Mouse (Mus musculus) stomach, postnatal 0 days (tissue): Measurements from ENCODE around the gene Rtca. TPM values are rescaled to one million over a fixed set of nuclear protein-coding genes. Genes with fewer than 3 reads are reported as not detected.

ENCODE experiments used
- ATAC-seq: fragments of 200-750 bp; cut with Nextera tagmentation; 2 replicates; pipeline ENCODE4 v1.8.0; 2017; ENCODE audit not compliant: low FRiP score, low TSS enrichment
- DNase-seq: peaks from one replicate; pipeline ENCODE4 v3.0.0-alpha.2; 2016; ENCODE audit warnings: low spot score
- H3K27ac ChIP-seq: fragments of 300-500 bp; sonication (generic); replicated peaks from 2 replicates; pipeline ENCODE4 v1.5.1; 2014; ENCODE audit warnings: mild to moderate bottlenecking, control low read depth
- H3K27me3 ChIP-seq: fragments of 300-500 bp; sonication (generic); 2 replicates; pipeline ENCODE4 v1.6.1; 2014; ENCODE audit warnings: low read length; ENCODE audit not compliant: control insufficient read depth, insufficient read depth
- H3K36me3 ChIP-seq: fragments of 300-500 bp; sonication (generic); 2 replicates; pipeline ENCODE4 v1.6.1; 2014; ENCODE audit warnings: low read length, mixed read lengths; ENCODE audit not compliant: control insufficient read depth, insufficient read depth
- H3K4me1 ChIP-seq: fragments of 300-500 bp; sonication (generic); replicated peaks from 2 replicates; pipeline ENCODE4 v1.6.1; 2014; ENCODE audit warnings: antibody characterized with exemption; ENCODE audit not compliant: control insufficient read depth, insufficient read depth
- H3K4me2 ChIP-seq: fragments of 300-500 bp; sonication (generic); replicated peaks from 2 replicates; pipeline ENCODE4 v1.6.1; 2014; ENCODE audit warnings: low read depth, mild to moderate bottlenecking, control low read depth, moderate library complexity
- H3K4me3 ChIP-seq: fragments of 300-500 bp; sonication (generic); 2 replicates; pipeline ENCODE4 v1.5.1; 2014; ENCODE audit warnings: low read depth, low read length, control low read depth
- H3K9ac ChIP-seq: fragments of 300-500 bp; sonication (generic); 2 replicates; pipeline ENCODE4 v1.6.1; 2014; ENCODE audit warnings: mild to moderate bottlenecking, low read length, control low read depth, mixed read lengths
- H3K9me3 ChIP-seq: fragments of 300-500 bp; sonication (generic); 2 replicates; pipeline ENCODE4 v1.6.1; 2016; ENCODE audit warnings: low read length; ENCODE audit not compliant: control insufficient read depth
- CTCF ChIP-seq: IDR thresholded peaks from 2 replicates; pipeline ENCODE4 v1.5.1; 2016; ENCODE audit warnings: antibody characterized with exemption, low read depth, mild to moderate bottlenecking, moderate library complexity
- EP300 ChIP-seq: optimal IDR thresholded peaks from 2 replicates; pipeline ENCODE3; 2016; ENCODE audit warnings: antibody characterized with exemption
- WGBS: fragments of 180-500 bp; shearing (Covaris S2); extraction: QIAGEN DNeasy Blood & Tissue Kit; methylation state at CpG from one replicate; pipeline ENCODE4 v1.1.7; 2014; 5-methylcytosine and 5-hydroxymethylcytosine counted together
- polyA plus RNA-seq: library from polyadenylated mRNA; unstranded; fragments of >200 nt; fragmentation: Nextera tagmentation; extraction: Ambion mirVana; gene quantifications from 2 replicates; pipeline ENCODE4 v1.2.1, GENCODE M21; 2015

The Rtca gene
- polyA plus RNA-seq: 42.9 and 44.0 TPM in 2 replicates

GRCm38 (mm10) chr3:116507772-116508351 lies at the start of gene Rtca:
Rtca (minus strand) TSS chr3:116508208.
- H3K9ac ChIP-seq: peak within 1 kb of the TSS; percentile 84
- peak within 1 kb of the TSS; percentile 85 for H3K4me3 ChIP-seq
- ATAC-seq (peak; percentile 95), DNase-seq (peak; percentile 98)
- H3K36me3 ChIP-seq: peaks cover 3% of the 10 kb centered on the region; the same call in 1 of the 2 replicates
- H3K27ac ChIP-seq: peak within 1 kb of the TSS; percentile 73
- no peaks in the 10 kb centered on the region for H3K27me3 ChIP-seq
- 0 out of 2 replicates have a peak, but pooled peaks cover 3% of the 10 kb centered on the region for H3K4me1 ChIP-seq
- peak within 1 kb of the TSS; percentile 90 for H3K4me2 ChIP-seq
- TF ChIP-seq CTCF (peak; percentile 95), EP300 (no peak)
- WGBS: under 1% methylated on average over 35 of the region's 44 CpGs
- no peaks in the 10 kb centered on the region for H3K9me3 ChIP-seq

DNA sequence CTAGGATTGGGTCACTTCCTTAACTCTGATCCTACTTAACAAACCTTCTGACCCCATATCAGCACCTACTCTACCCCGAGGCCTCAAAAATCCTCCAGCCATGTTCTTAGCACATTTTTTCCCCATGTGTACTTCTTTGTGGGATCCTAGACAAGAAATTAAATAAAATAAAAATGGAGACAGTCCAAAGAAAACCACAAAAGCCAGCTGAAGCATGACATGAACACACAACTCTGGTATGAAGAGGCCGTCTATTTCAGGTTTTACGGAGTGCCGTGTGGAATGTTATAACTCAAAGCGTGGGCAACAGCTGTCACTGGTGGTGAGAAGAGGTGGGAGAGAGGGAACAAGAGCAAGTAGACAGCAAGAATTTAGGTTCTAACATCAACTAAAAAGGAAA lies 43.4 kb upstream of the Rtca start:
- Histone ChIP-seq H3K9ac (no peak overlapping the region), H3K9me3 (no peaks in the 10 kb centered on the region), H3K27me3 (no peaks in the 10 kb centered on the region), H3K4me3 (no peak overlapping the region), H3K4me1 (no peaks in the 10 kb centered on the region), H3K36me3 (peaks cover 10% of the 10 kb centered on the region; the same call in 1 of the 2 replicates), H3K4me2 (no peak overlapping the region), H3K27ac (no peak overlapping the region)
- no peak for DNase-seq
- TF ChIP-seq EP300 (no peak), CTCF (no peak)
- ATAC-seq: no peak
- 83% methylated on average over 5 of the region's 5 CpGs for WGBS

GRCm38 (mm10) chr3:116547430-116547829 lies 39.4 kb upstream of the Rtca start:
- ATAC-seq: no peak
- TF ChIP-seq EP300 (no peak), CTCF (no peak)
- WGBS: 83% methylated on average over 5 of the region's 5 CpGs

DNA sequence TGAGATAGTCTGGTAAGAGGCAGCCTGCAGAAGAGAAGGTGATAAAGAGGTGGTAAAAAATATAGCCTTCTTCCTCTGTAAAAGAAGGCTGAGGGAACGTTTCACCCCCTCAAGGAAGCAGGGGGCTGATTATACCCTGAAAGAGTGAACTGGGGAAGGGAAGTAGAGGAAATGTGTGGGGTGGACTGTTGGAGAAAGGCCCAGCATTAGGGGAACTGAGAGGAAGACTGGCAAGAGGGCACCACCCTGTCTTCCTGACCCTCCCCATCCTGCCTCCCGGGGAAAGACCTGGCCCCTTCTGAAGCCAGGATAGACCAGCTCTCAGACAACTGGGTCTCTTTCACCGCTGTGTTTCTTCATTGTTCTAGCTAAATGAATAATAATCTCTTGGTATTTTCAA lies 34.5 kb upstream of the Rtca start:
- DNase-seq (no peak), ATAC-seq (no peak)
- Histone ChIP-seq H3K4me3 (no peak overlapping the region), H3K36me3 (no peaks in the 10 kb centered on the region; the same call in 1 of the 2 replicates), H3K9ac (no peak overlapping the region), H3K4me1 (no peaks in the 10 kb centered on the region), H3K27ac (no peak overlapping the region), H3K4me2 (no peak overlapping the region), H3K27me3 (no peaks in the 10 kb centered on the region), H3K9me3 (no peaks in the 10 kb centered on the region)
- WGBS: 70% methylated on average over 3 of the region's 3 CpGs
- TF ChIP-seq EP300: no peak
- no peak for TF ChIP-seq CTCF

More at GRCm38 (mm10) chr3:116547430-116547829, 39.4 kb upstream of the Rtca start:
- no peak overlapping the region for H3K9ac ChIP-seq
- no peaks in the 10 kb centered on the region for H3K9me3 ChIP-seq
- H3K36me3 ChIP-seq: peaks cover 10% of the 10 kb centered on the region; the same call in 1 of the 2 replicates
- H3K27me3 ChIP-seq: no peaks in the 10 kb centered on the region
- no peak overlapping the region for H3K27ac ChIP-seq
- no peak overlapping the region for H3K4me2 ChIP-seq
- H3K4me3 ChIP-seq: no peak overlapping the region
- no peak for DNase-seq
- no peaks in the 10 kb centered on the region for H3K4me1 ChIP-seq

DNA sequence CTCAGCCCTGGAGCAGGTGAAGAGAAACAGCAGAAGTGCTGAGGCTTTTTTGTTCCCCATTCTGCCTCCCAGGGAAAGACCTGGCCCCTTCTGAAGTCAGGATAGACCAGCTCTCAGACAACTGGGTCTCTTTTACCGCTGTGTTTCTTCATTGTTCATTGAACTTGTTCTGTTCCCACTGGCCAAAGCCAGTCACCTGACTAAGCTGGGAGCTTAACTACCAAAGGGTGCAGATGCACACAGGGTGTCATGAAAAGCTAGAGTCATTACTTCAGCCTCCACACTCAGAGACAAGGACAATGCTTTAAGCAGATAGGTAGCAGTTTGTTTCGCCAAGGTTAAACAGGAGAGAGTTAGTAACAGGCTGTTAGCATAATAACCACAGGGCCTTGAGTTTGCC lies 34.1 kb upstream of the Rtca start:
- Histone ChIP-seq H3K4me2 (no peak overlapping the region), H3K27me3 (no peaks in the 10 kb centered on the region), H3K36me3 (no peaks in the 10 kb centered on the region; the same call in 1 of the 2 replicates), H3K4me1 (no peaks in the 10 kb centered on the region), H3K4me3 (no peak overlapping the region), H3K9me3 (no peaks in the 10 kb centered on the region), H3K27ac (no peak overlapping the region), H3K9ac (no peak overlapping the region)
- no peak for TF ChIP-seq CTCF
- no peak for TF ChIP-seq EP300
- WGBS: 72% methylated on average over 2 of the region's 2 CpGs
- ATAC-seq: no peak
- no peak for DNase-seq

GRCm38 (mm10) chr3:116537200-116537573 lies 29.2 kb upstream of the Rtca start:
- ATAC-seq (0 out of 2 replicates have a peak, but pooled peaks have one; percentile 15), DNase-seq (no peak)
- Histone ChIP-seq H3K9ac (no peak overlapping the region), H3K9me3 (no peaks in the 10 kb centered on the region), H3K36me3 (peaks cover 5% of the 10 kb centered on the region), H3K27ac (no peak overlapping the region), H3K27me3 (no peaks in the 10 kb centered on the region), H3K4me2 (no peak overlapping the region), H3K4me3 (no peak overlapping the region), H3K4me1 (no peaks in the 10 kb centered on the region)
- TF ChIP-seq CTCF (no peak), EP300 (no peak)
- 63% methylated on average over 6 of the region's 6 CpGs for WGBS
